Mouse (Mus musculus) embryo, embryonic 9.5 days (tissue): ENCODE measurements around the gene Tmem182.
A peak's percentile ranks its signal among the peaks of the same experiment; 100 is the strongest.

ENCODE experiments used
- DNase-seq: peaks from one replicate; pipeline ENCODE4 v3.0.0-alpha.2; 2017; ENCODE audit errors: extremely low spot score

Tmem182 gene

DNA sequence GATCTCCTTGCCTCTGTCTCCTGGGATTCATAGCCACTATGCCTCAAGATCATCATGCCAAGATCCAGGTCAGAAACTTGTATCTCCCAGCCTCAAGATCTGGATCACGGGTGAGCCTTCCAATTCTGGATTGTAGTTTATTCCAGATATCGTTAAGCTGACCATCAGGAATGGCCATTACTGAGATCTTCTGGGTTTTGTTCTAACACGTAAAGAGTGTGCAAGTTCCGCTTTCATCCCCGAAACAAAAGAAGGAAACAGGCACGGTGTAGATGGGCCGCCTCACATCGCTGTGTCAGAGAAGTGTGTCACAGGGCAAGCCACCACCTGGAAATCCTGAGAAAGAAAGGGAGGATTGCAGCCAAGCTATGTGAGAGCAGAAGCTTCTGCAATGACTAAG, 6.3 kb upstream of the Tmem182 start:
- DNase-seq: no peak

- DNase-seq: no peak
Observed at GRCm38 (mm10) chr1:40800908-40801307, 4.5 kb upstream of the Tmem182 start.

DNA sequence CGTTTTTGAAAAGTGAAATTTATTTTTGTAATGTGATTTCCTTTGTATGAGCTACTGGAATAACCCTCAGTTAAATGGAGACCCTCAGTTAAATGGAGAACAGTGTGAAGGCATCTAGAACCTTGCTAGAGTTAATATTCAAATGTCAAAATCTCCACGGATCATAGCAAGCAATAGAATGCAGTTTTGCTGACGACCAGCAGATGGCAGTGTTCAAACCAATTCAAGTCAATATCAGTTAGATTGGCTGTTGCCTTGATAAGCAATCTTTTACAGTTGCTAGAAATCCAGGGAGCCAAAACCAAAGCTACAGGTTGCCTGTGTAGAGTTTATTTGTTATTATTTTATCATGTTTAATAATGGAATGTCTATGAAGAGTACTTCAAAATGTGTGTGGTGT, 2.6 kb upstream of the Tmem182 start:
- DNase-seq: peak; percentile 42

- DNase-seq: no peak
Observed at GRCm38 (mm10) chr1:40804118-40804517, 1.3 kb upstream of the Tmem182 start.

DNA sequence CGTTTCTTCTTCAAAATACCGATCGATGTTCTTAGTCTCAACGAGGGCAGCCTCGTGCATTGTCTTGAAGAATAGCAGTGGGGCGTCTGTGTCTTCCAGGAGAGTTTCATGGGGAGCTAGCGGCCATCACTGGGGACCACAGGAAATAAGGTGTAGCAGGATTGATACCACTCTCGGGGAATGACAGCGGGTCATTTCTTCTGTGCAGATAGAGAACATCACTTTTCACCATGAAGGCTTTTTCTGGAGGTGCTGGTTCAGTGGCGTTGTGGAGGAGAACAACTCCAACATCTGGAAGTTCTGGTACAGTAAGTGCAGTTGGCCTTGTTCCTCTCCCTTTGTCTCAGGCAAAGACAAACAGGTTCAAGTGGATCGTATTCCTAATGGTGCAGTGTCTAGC, 490 bp downstream of the Tmem182 start:
- DNase-seq: no peak

DNA sequence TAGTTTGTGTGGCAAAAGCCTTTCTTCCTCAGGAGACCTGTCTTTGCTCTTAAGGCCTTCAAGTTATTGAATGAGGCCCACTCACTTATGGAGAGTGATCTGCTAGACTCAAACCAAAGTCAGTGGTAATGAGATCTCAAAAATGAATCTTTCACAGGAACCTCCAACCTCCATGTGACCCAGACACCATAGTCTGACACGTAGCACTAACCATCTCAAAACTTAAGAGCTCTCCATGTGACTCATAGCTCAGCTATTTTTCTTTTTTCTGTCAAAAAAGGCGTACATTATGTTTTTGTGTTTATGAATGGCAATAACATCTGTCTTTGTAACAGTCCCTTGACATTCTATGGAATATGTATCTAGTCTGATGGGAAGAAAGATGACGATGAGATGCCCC, 3.2 kb downstream of the Tmem182 start:
- DNase-seq: no peak

DNA sequence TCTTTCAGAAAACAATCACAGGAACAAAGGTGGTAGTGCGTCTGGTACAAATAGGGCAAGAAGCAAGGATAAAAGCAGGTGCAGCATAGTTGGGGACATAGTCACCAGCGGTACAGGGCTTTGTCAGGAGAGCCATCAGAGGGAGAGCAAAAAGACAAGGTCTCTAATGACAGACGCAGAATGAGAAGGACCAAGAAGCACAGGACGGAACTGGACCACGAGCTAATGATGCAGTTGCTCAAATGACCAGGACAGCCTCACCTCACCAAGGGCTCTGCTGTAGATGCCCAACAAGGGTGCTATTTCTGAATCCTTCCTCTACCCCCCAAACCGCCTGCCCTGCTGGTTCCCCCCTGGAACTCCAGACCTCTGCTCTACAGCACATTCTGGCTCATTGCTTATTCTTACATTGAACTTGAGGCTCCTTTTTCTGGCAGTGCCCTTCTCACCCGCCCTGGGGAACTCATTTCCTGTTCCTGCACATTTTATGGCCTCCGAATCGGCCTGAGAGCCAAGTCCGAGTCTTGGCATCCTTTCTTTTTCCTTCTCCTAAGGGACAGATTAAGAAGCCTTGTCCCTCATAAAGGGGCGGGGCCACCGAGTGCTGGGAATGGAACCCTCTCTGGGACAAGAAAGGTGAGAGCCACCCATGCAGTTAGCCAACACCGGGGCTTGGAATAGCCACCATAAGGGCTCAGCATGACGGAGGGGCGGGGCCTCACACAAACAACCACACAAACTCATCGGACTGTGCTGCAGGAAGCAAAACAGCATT, 9.9 kb downstream of the Tmem182 start:
- no peak for DNase-seq

GRCm38 (mm10) chr1:40824517-40824916, 19.1 kb downstream of the Tmem182 start:
- no peak for DNase-seq

DNA sequence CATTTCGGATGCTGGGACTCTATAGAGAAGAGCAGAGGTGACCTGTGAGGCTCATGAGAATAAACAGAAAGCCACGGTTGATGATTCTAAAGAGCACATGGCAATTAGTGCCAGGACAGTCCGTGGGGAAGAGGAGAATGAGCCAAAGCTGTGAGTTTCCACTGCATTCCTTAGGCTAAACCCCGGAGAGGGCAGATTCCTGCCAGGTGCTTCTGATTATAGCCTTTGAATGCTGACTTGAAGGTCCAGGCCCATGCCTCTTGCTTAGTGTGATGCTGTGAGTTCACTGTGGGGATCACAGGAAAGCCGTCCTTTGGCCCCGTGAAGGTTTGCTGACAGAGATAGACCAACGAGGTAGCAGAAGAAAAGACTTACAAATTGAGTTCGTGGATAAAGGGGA, 19.5 kb downstream of the Tmem182 start:
- DNase-seq: no peak

GRCm38 (mm10) chr1:40825826-40826225, 20.4 kb downstream of the Tmem182 start:
- no peak for DNase-seq

- no peak for DNase-seq
Observed at GRCm38 (mm10) chr1:40829213-40829914, 24.0 kb downstream of the Tmem182 start.

DNA sequence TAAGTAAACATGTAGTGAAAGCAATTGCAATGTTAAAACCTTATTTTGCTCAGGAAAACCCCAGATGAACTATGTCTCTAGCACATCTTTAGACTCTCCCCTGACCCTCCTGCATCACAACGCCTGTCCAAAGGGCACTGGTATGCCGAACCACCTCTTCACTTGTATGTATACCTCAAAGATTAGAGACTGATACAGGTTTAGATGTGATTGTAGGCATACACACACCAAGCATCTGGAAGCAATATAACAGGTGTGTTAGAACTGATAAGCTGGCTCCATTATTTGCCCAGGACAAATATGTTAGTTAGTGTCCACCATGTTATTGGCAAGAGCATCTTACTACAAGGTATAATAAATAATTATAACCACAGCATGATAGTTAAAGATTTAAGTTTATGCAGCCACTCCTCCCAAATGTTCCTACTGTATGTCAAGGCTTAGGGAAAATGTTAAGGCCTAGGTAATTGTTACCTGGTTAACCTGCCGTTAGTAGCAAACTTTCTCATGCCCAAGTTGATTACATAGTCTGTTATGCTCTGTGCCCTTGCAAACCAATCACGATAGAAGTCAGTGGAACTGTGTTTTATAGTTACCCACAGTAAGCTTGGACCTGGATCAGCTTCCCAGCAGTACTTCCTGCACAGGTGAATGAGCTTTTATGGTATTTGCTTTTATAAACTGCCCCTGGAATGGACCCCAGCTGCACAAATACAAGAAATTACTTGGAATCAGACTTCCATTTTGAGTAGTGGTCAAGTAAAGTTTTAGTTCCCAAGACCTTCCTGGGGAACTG, 25.5 kb downstream of the Tmem182 start:
- DNase-seq: no peak

- no peak for DNase-seq
Observed at GRCm38 (mm10) chr1:40835468-40835867, 30.1 kb downstream of the Tmem182 start.

GRCm38 (mm10) chr1:40840605-40841004, 35.2 kb downstream of the Tmem182 start:
- DNase-seq: no peak

DNA sequence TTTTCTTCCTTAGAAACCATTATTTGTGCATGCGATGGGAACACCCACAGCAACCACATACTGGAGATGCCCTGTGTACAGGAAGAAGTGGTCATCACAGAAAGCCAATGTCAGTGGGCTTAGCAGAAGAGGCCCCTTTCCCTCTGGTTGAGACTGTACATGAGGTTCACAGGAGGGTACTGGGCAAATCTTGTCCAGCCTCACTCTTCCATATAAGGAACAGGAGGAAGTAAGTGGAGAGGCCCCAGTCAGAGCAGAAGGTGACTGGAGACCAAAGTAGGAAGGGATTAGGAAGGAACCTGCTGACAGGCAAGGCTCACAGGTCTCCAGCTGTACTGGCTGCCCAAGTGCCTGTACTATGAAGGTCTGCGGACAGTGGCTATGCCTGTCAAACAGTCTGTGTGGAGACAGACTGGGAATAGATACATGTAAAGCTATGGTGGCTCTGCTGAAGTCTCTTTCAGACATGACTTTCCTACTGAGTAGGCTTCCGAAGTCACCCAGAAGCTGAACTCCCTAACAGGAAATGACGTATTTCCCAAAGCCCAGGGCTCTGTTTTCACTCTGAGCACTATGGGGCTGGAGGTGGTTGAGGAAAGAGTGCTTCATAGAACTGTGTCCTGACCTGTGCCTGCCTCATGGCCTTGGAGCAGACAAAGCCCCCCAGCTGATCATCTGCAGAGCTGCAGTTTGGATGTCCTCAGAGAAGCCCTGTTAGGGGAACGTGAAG, 35.8 kb downstream of the Tmem182 start:
- no peak for DNase-seq

DNA sequence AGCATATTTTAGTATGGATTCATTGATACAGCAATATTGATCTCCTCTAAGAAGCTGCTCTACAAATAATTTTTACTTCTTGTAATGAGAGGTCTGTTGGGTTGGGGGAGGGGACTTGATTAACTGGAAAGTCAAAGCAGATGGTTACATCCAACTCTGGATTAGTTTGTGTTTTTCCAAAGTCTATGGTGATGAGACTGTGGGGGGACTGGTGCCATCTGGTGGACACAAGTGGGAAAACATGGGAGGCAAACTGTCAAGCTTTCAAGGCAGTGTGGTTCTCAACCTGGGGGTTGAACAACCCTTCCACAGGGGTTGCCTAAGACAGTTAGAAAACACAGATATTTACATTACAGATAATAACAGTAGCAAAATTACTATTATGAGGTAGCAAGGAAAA, 39.2 kb downstream of the Tmem182 start:
- peak; percentile 50 for DNase-seq

- DNase-seq: no peak
Observed at GRCm38 (mm10) chr1:40847196-40847938, 42.0 kb downstream of the Tmem182 start.

DNA sequence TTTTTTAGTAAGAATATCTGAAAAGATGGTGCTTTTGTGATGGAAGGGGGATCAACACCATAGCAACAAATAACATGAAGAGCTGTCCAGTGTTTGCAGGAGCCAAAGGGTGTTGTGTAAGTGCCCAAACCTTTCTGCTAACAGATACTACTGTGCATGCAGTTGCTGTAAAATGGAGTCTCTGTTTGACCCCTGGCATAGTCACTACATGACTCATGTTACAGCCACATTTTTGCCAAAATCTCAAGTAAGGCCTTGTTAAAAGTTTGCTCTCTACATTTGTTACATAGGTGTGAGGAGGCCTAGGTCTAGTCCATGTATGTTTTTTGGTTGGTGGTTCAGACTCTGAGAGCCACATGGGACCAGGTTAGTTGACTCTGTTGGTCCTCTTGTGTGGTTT, 45.9 kb downstream of the Tmem182 start:
- no peak for DNase-seq

GRCm38 (mm10) chr1:40855268-40855667, 49.9 kb downstream of the Tmem182 start:
- no peak for DNase-seq

- no peak for DNase-seq
Observed at GRCm38 (mm10) chr1:40856846-40857636, 51.6 kb downstream of the Tmem182 start.
